Mouse (Mus musculus): ENCODE measurements around the gene Tmem201. TPM values are rescaled to one million over a fixed set of nuclear protein-coding genes. Genes with fewer than 3 reads are reported as not detected.

Tmem201 gene
- total and polyA plus RNA-seq, 3 experiments, result 6.4 to 29.2 (median 16.2) TPM

GRCm38 (mm10) chr4:149742011-149742530 lies 4.2 kb upstream of the Tmem201 start:
- H3K4me2 ChIP-seq (ENCODE audit: insufficient read depth, low read depth, poor library complexity, severe bottlenecking), result no peak overlapping the region
- peaks cover 0 to 12% of the 10 kb centered on the region in 2 experiments; a peak in 2 of 4 replicates for H3K4me1 ChIP-seq (ENCODE audit: control insufficient read depth in 1 of 2, insufficient read depth in 2 of 2)
- peaks cover 4% of the 10 kb centered on the region for H3K79me2 ChIP-seq (replicated peaks; ENCODE audit: control insufficient read depth, extremely low read depth, insufficient read depth, poor library complexity, severe bottlenecking)
- DNase-seq (ENCODE audit: extremely low read depth), result no peak
- H3K9me3 ChIP-seq (replicated peaks; ENCODE audit: low read length), result no peaks in the 10 kb centered on the region
- dilution Hi-C loops (cut with MboI; ENCODE audit: extremely low pct_ligation_motif_present, extremely low pct_unique_long_range_greater_than_20kb, low sequenced_read_pairs), result no loop called here
- in situ Hi-C loops (cut with MboI; ENCODE audit: low pct_ligation_motif_present, low pct_unique_long_range_greater_than_20kb, low sequenced_read_pairs), result no loop called here
- TF ChIP-seq ELF1 (IDR thresholded peaks at IDR 0.05; ENCODE audit: low read depth, low read length), result no peak
- H3K9ac ChIP-seq (ENCODE audit: insufficient read depth, low read depth), result no peak overlapping the region
- no peak overlapping the region for H3K4me3 ChIP-seq (replicated peaks in 1 of 3; ENCODE audit: low read depth in 2 of 3, low read length in 2 of 3, poor library complexity in 1 of 3)
- peaks cover 37 to 53% of the 10 kb centered on the region in 2 experiments for H3K36me3 ChIP-seq (replicated peaks in 1 of 2; ENCODE audit: control insufficient read depth in 1 of 2, insufficient read depth in 1 of 2, low read length in 1 of 2)
- H3K27ac ChIP-seq (ENCODE audit: insufficient read depth, low read depth), result no peak overlapping the region
- H3K27me3 ChIP-seq (replicated peaks), result no peaks in the 10 kb centered on the region

GRCm38 (mm10) chr4:149740301-149740700 lies 2.5 kb upstream of the Tmem201 start:
- dilution Hi-C loops (cut with MboI; ENCODE audit: extremely low pct_ligation_motif_present, extremely low pct_unique_long_range_greater_than_20kb, low sequenced_read_pairs), result no loop called here
- in situ Hi-C loops (cut with MboI; ENCODE audit: low pct_ligation_motif_present, low pct_unique_long_range_greater_than_20kb, low sequenced_read_pairs), result no loop called here

GRCm38 (mm10) chr4:149739478-149739877 lies 1.6 kb upstream of the Tmem201 start:
- H3K9me3 ChIP-seq (replicated peaks; ENCODE audit: low read length), result no peaks in the 10 kb centered on the region
- dilution Hi-C loops (cut with MboI; ENCODE audit: extremely low pct_ligation_motif_present, extremely low pct_unique_long_range_greater_than_20kb, low sequenced_read_pairs) (no loop called here), in situ Hi-C loops (cut with MboI; ENCODE audit: low pct_ligation_motif_present, low pct_unique_long_range_greater_than_20kb, low sequenced_read_pairs) (no loop called here)
- no peaks in the 10 kb centered on the region for H3K27me3 ChIP-seq (replicated peaks)
- H3K4me3 ChIP-seq (replicated peaks in 1 of 3; ENCODE audit: low read depth in 2 of 3, low read length in 2 of 3, poor library complexity in 1 of 3), result no peak overlapping the region
- no peak for DNase-seq (ENCODE audit: extremely low read depth)
- no peak overlapping the region for H3K9ac ChIP-seq (ENCODE audit: insufficient read depth, low read depth)
- H3K36me3 ChIP-seq (replicated peaks in 1 of 2; ENCODE audit: control insufficient read depth in 1 of 2, insufficient read depth in 1 of 2, low read length in 1 of 2), result peaks cover 24 to 57% of the 10 kb centered on the region in 2 experiments
- peaks cover 10 to 37% of the 10 kb centered on the region in 2 experiments for H3K4me1 ChIP-seq (ENCODE audit: control insufficient read depth in 1 of 2, insufficient read depth in 2 of 2)
- H3K4me2 ChIP-seq (ENCODE audit: insufficient read depth, low read depth, poor library complexity, severe bottlenecking), result no peak overlapping the region
- TF ChIP-seq ZNF384 (IDR thresholded peaks at IDR 0.05; ENCODE audit: low read depth, low read length), result no peak
- TF ChIP-seq ZMIZ1 (IDR thresholded peaks at IDR 0.05; ENCODE audit: low read depth, low read length), result no peak
- peaks cover 29% of the 10 kb centered on the region for H3K79me2 ChIP-seq (replicated peaks; ENCODE audit: control insufficient read depth, extremely low read depth, insufficient read depth, poor library complexity, severe bottlenecking)
- no peak overlapping the region for H3K27ac ChIP-seq (ENCODE audit: insufficient read depth, low read depth)

More at GRCm38 (mm10) chr4:149740301-149740700, 2.5 kb upstream of the Tmem201 start:
- no peak overlapping the region for H3K9ac ChIP-seq (ENCODE audit: insufficient read depth, low read depth)
- H3K4me2 ChIP-seq (ENCODE audit: insufficient read depth, low read depth, poor library complexity, severe bottlenecking), result no peak overlapping the region
- TF ChIP-seq NRF1 (IDR thresholded peaks at IDR 0.05; ENCODE audit: low read depth, low read length) (no peak), POLR2A (IDR thresholded peaks at IDR 0.05; ENCODE audit: low read depth, low read length) (no peak), ZNF384 (IDR thresholded peaks at IDR 0.05; ENCODE audit: low read depth, low read length) (no peak), SMC3 (IDR thresholded peaks at IDR 0.05; ENCODE audit: low read depth, low read length) (no peak), ZKSCAN1 (IDR thresholded peaks at IDR 0.05; ENCODE audit: borderline replicate concordance, low read depth, low read length) (no peak)
- no peaks in the 10 kb centered on the region for H3K27me3 ChIP-seq (replicated peaks)
- peaks cover 10 to 29% of the 10 kb centered on the region in 2 experiments for H3K4me1 ChIP-seq (ENCODE audit: control insufficient read depth in 1 of 2, insufficient read depth in 2 of 2)
- DNase-seq (ENCODE audit: extremely low read depth), result no peak
- H3K79me2 ChIP-seq (replicated peaks; ENCODE audit: control insufficient read depth, extremely low read depth, insufficient read depth, poor library complexity, severe bottlenecking), result peaks cover 22% of the 10 kb centered on the region
- H3K27ac ChIP-seq (ENCODE audit: insufficient read depth, low read depth), result no peak overlapping the region
- H3K4me3 ChIP-seq (replicated peaks in 1 of 3; ENCODE audit: low read depth in 2 of 3, low read length in 2 of 3, poor library complexity in 1 of 3), result no peak overlapping the region
- H3K9me3 ChIP-seq (replicated peaks; ENCODE audit: low read length), result no peaks in the 10 kb centered on the region
- H3K36me3 ChIP-seq (replicated peaks in 1 of 2; ENCODE audit: control insufficient read depth in 1 of 2, insufficient read depth in 1 of 2, low read length in 1 of 2), result peaks cover 32 to 56% of the 10 kb centered on the region in 2 experiments
